Comparison of ENCODE assay signal across 8 mouse cellular contexts in genomic region chr15:10487246-10487645, GRCm38 (mm10). TPM values are rescaled to one million over a fixed set of nuclear protein-coding genes. Genes with fewer than 3 reads are reported as not detected.
DNase-seq lines count a peak whose midpoint lies in the region; ATAC-seq and TF ChIP-seq lines count a peak whose summit lies in the region.

No protein-coding gene starts in this region.

- H3K27me3 ChIP-seq in lung, postnatal 0 days (replicated peaks; ENCODE audit: insufficient read depth, low read length) = no peaks in the 10 kb centered on the region
- no peaks in the 10 kb centered on the region for H3K27me3 ChIP-seq in forebrain, embryonic 11.5 days (ENCODE audit: control insufficient read depth, insufficient read depth, low read length)
- H3K27me3 ChIP-seq in limb, embryonic 13.5 days = no peaks in the 10 kb centered on the region
- H3K27me3 ChIP-seq in stomach, postnatal 0 days (ENCODE audit: control insufficient read depth, insufficient read depth, low read length) = no peaks in the 10 kb centered on the region

- peaks cover 5% of the 10 kb centered on the region; the same call in 1 of the 2 replicates for H3K4me1 ChIP-seq in lung, postnatal 0 days (ENCODE audit: insufficient read depth, low read depth, low read length)
- H3K4me1 ChIP-seq in forebrain, embryonic 11.5 days (replicated peaks; ENCODE audit: control insufficient read depth, insufficient read depth, low read length) = peaks cover 6% of the 10 kb centered on the region; the same call in 1 of the 2 replicates
- peaks cover 23% of the 10 kb centered on the region for H3K4me1 ChIP-seq in limb, embryonic 13.5 days
- peaks cover 3% of the 10 kb centered on the region; the same call in 1 of the 2 replicates for H3K4me1 ChIP-seq in stomach, postnatal 0 days (replicated peaks; ENCODE audit: control insufficient read depth, insufficient read depth)

- no peaks in the 10 kb centered on the region for H3K9me3 ChIP-seq in lung, postnatal 0 days (ENCODE audit: low read length)
- no peaks in the 10 kb centered on the region for H3K9me3 ChIP-seq in forebrain, embryonic 11.5 days (ENCODE audit: control insufficient read depth, low read length)
- H3K9me3 ChIP-seq in limb, embryonic 13.5 days = no peaks in the 10 kb centered on the region
- H3K9me3 ChIP-seq in stomach, postnatal 0 days (ENCODE audit: control insufficient read depth, low read length) = no peaks in the 10 kb centered on the region

- ATAC-seq in lung, postnatal 0 days = no peak
- no peak for ATAC-seq in forebrain, embryonic 11.5 days (replicated peaks; ENCODE audit: low FRiP score)
- no peak for ATAC-seq in limb, embryonic 13.5 days (ENCODE audit: low FRiP score, low read depth)
- ATAC-seq in stomach, postnatal 0 days (ENCODE audit: low FRiP score, low TSS enrichment) = no peak
- ATAC-seq in activated CD4-positive, CD25-positive, alpha-beta regulatory T cell, adult 4 months = no peak
- no peak for ATAC-seq in CD4-positive, CD25-positive, alpha-beta regulatory T cell, adult 4 months

- no peak for TF ChIP-seq EP300 in lung, postnatal 0 days (IDR thresholded peaks at IDR 0.05)
- TF ChIP-seq EP300 in stomach, postnatal 0 days (optimal IDR thresholded peaks at IDR 0.05) = no peak

- no peak overlapping the region for H3K9ac ChIP-seq in lung, postnatal 0 days (replicated peaks; ENCODE audit: low read depth)
- H3K9ac ChIP-seq in forebrain, embryonic 11.5 days (ENCODE audit: low read length) = no peak overlapping the region
- H3K9ac ChIP-seq in limb, embryonic 13.5 days = peak overlapping the region; percentile 39; the same call in 1 of the 2 replicates
- H3K9ac ChIP-seq in stomach, postnatal 0 days (ENCODE audit: low read length) = no peak overlapping the region

- H3K36me3 ChIP-seq in lung, postnatal 0 days (ENCODE audit: insufficient read depth, low read length) = no peaks in the 10 kb centered on the region; the same call in 1 of the 2 replicates
- H3K36me3 ChIP-seq in forebrain, embryonic 11.5 days (ENCODE audit: control insufficient read depth, insufficient read depth, low read length) = peaks cover 2% of the 10 kb centered on the region; the same call in 1 of the 2 replicates
- peaks cover 34% of the 10 kb centered on the region for H3K36me3 ChIP-seq in limb, embryonic 13.5 days
- H3K36me3 ChIP-seq in stomach, postnatal 0 days (ENCODE audit: control insufficient read depth, insufficient read depth, low read length) = peaks cover 6% of the 10 kb centered on the region; the same call in 1 of the 2 replicates

- H3K4me2 ChIP-seq in lung, postnatal 0 days (replicated peaks; ENCODE audit: low read depth, low read length) = no peak overlapping the region
- H3K4me2 ChIP-seq in forebrain, embryonic 11.5 days (ENCODE audit: low read depth, low read length, severe bottlenecking) = peak overlapping the region; percentile 87
- H3K4me2 ChIP-seq in limb, embryonic 13.5 days (replicated peaks) = peak overlapping the region; percentile 80
- no peak overlapping the region for H3K4me2 ChIP-seq in stomach, postnatal 0 days (replicated peaks; ENCODE audit: low read depth)

- no peak overlapping the region for H3K4me3 ChIP-seq in lung, postnatal 0 days (ENCODE audit: low read depth, low read length)
- no peak overlapping the region for H3K4me3 ChIP-seq in forebrain, embryonic 11.5 days (ENCODE audit: low read depth, low read length)
- peak overlapping the region; percentile 83 for H3K4me3 ChIP-seq in limb, embryonic 13.5 days
- no peak overlapping the region for H3K4me3 ChIP-seq in stomach, postnatal 0 days (ENCODE audit: low read depth, low read length)

- no peak for DNase-seq in lung, postnatal 0 days (ENCODE audit: low spot score)
- DNase-seq in lung, postnatal 4 days = no peak
- no peak for DNase-seq in forebrain, embryonic 11.5 days (ENCODE audit: low spot score)
- DNase-seq in stomach, postnatal 0 days (ENCODE audit: low spot score) = no peak
- DNase-seq in adrenal gland, postnatal 10 days = no peak

- WGBS in lung, postnatal 0 days = 43% methylated on average over 2 of the region's 2 CpGs
- WGBS in forebrain, embryonic 11.5 days = 71% methylated on average over 2 of the region's 2 CpGs
- 60% methylated on average over 2 of the region's 2 CpGs for WGBS in limb, embryonic 13.5 days
- WGBS in stomach, postnatal 0 days = 53% methylated on average over 2 of the region's 2 CpGs

- no peak overlapping the region for H3K27ac ChIP-seq in lung, postnatal 0 days (ENCODE audit: low read length)
- no peak overlapping the region for H3K27ac ChIP-seq in forebrain, embryonic 11.5 days (ENCODE audit: low read depth, low read length)
- no peak overlapping the region for H3K27ac ChIP-seq in limb, embryonic 13.5 days
- H3K27ac ChIP-seq in stomach, postnatal 0 days (replicated peaks) = no peak overlapping the region

- peak; percentile 18 for TF ChIP-seq CTCF in lung, postnatal 0 days (IDR thresholded peaks at IDR 0.05)
- peak; percentile 38 for TF ChIP-seq CTCF in stomach, postnatal 0 days (IDR thresholded peaks at IDR 0.05; ENCODE audit: low read depth)

RNA-seq across cellular contexts. Expression of gene Rad1, which starts 1.4 kb away (rescaled TPM):
- 16.1 and 16.8 TPM in 2 replicates for polyA plus RNA-seq in lung, postnatal 0 days (2015; fragmentation: Nextera tagmentation; extraction: Ambion mirVana)
- polyA plus RNA-seq in forebrain, embryonic 11.5 days (2014; fragmentation: Nextera tagmentation; extraction: Ambion mirVana) = 35.1 and 37.4 TPM in 2 replicates
- polyA plus RNA-seq in limb, embryonic 13.5 days (2015; fragmentation: Nextera tagmentation; extraction: Ambion mirVana) = 36.0 and 38.7 TPM in 2 replicates
- polyA plus RNA-seq in stomach, postnatal 0 days (2015; fragmentation: Nextera tagmentation; extraction: Ambion mirVana) = 15.1 and 16.0 TPM in 2 replicates
- total RNA-seq in adrenal gland, postnatal 10 days (2021) = 10 to 100 TPM in 1 of 2 experiments, 1 to 10 TPM in 1; 9.3 to 13.4 TPM
- polyA plus RNA-seq in activated CD4-positive, CD25-positive, alpha-beta regulatory T cell, adult 4 months (2017; shearing (Covaris generic)) = 10 to 100 TPM; 26.8 TPM
- polyA plus RNA-seq in CD4-positive, CD25-positive, alpha-beta regulatory T cell, adult 4 months (2017; shearing (Covaris generic)) = 10 to 100 TPM; 23.5 to 34.6 TPM

RNA-seq across cellular contexts. Expression of gene Brix1, which starts 1.5 kb away (rescaled TPM):
- polyA plus RNA-seq in lung, postnatal 0 days (2015; fragmentation: Nextera tagmentation; extraction: Ambion mirVana) = 52.3 and 64.6 TPM in 2 replicates
- polyA plus RNA-seq in forebrain, embryonic 11.5 days (2014; fragmentation: Nextera tagmentation; extraction: Ambion mirVana) = 112 and 146 TPM in 2 replicates
- 111 and 114 TPM in 2 replicates for polyA plus RNA-seq in limb, embryonic 13.5 days (2015; fragmentation: Nextera tagmentation; extraction: Ambion mirVana)
- 85.2 and 86.1 TPM in 2 replicates for polyA plus RNA-seq in stomach, postnatal 0 days (2015; fragmentation: Nextera tagmentation; extraction: Ambion mirVana)
- total RNA-seq in adrenal gland, postnatal 10 days (2021) = 10 to 100 TPM; 40.2 to 56.0 TPM
- polyA plus RNA-seq in activated CD4-positive, CD25-positive, alpha-beta regulatory T cell, adult 4 months (2017; shearing (Covaris generic)) = 100 to 1,000 TPM; 145 to 167 TPM
- polyA plus RNA-seq in CD4-positive, CD25-positive, alpha-beta regulatory T cell, adult 4 months (2017; shearing (Covaris generic)) = 100 to 1,000 TPM; 126 to 135 TPM

RNA-seq across cellular contexts. Expression of gene Dnajc21, which starts 16.9 kb away (rescaled TPM):
- polyA plus RNA-seq in lung, postnatal 0 days (2015; fragmentation: Nextera tagmentation; extraction: Ambion mirVana) = 10.0 and 11.8 TPM in 2 replicates
- polyA plus RNA-seq in forebrain, embryonic 11.5 days (2014; fragmentation: Nextera tagmentation; extraction: Ambion mirVana) = 17.3 and 18.3 TPM in 2 replicates
- polyA plus RNA-seq in limb, embryonic 13.5 days (2015; fragmentation: Nextera tagmentation; extraction: Ambion mirVana) = 12.1 and 12.3 TPM in 2 replicates
- polyA plus RNA-seq in stomach, postnatal 0 days (2015; fragmentation: Nextera tagmentation; extraction: Ambion mirVana) = 11.8 and 14.0 TPM in 2 replicates
- 10 to 100 TPM; 27.1 to 39.7 TPM for total RNA-seq in adrenal gland, postnatal 10 days (2021)
- 10 to 100 TPM; 11.7 to 13.9 TPM for polyA plus RNA-seq in activated CD4-positive, CD25-positive, alpha-beta regulatory T cell, adult 4 months (2017; shearing (Covaris generic))
- 10 to 100 TPM; 10.8 to 16.9 TPM for polyA plus RNA-seq in CD4-positive, CD25-positive, alpha-beta regulatory T cell, adult 4 months (2017; shearing (Covaris generic))

Comparison
In these comparisons a context has a peak if more than half of its experiments do, and no peak if none do; other contexts are left out.
1. H3K4me2 ChIP-seq: peak in forebrain, embryonic 11.5 days (single experiment) and limb, embryonic 13.5 days (single experiment); none in lung, postnatal 0 days (single experiment) and stomach, postnatal 0 days (single experiment).